Mouse (Mus musculus): ENCODE results near the gene Csmd2. TPM values are rescaled to one million over a fixed set of nuclear protein-coding genes. Genes with fewer than 3 reads are reported as not detected.

Csmd2 gene
- total RNA-seq (2023) = not detected

DNA sequence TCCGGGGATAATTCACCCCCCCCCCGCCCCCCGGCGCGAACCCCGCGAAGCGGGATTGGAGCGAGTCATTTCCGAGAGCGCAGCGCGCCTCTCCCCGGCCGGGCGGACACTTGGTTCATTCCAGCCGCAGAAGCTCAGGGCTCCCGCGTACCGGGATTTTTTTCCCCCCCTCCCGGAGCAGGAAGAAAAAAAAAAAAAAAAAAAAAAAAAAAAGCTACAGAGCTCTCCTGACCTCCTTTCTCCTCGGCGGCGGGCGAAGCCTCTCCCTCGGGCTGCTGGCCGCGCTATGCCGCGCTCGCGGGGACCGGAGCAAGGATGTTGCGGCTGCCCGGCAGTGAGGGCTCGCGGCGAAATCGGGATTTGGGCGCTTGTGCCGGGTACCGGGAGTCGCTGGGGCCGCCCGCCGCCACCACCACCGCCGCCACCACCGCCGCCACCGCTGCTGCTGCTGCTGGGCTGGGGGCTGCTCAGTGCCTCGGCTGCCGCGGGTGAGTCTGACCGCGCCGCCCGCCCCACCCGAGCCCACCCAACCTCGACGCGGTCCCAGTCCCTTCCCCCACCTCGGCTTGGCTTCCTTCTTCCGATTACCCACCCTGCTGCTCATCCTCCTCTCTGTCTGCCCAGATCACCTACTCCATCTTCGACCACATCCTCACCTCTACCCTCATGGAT is at the start of gene Csmd2:
Gene Csmd2, plus strand, starts transcription at position 74 of the 672 bp plus-strand sequence.

GRCm38 (mm10) chr4:127970901-127971868 is 16.5 kb upstream of the Csmd2 start, which contains the start of gene CK137956:
TSS of gene CK137956 (minus strand) at chr4:127970951.

GRCm38 (mm10) chr4:128260907-128261560 is 273.4 kb downstream of the Csmd2 start, which contains the start of gene Hmgb4:
TSS of gene Hmgb4 (minus strand) at chr4:128260957.

GRCm38 (mm10) chr4:128609925-128610402 is 622.3 kb downstream of the Csmd2 start, which contains the start of gene Zscan20:
TSS of gene Zscan20 (minus strand) at chr4:128610098.

Other genes with a start within 250 kb of the Csmd2 start
- not detected for gene CK137956, start 16.9 kb upstream of the Csmd2 start, total RNA-seq (2023)